Mouse (Mus musculus) CD8-positive naive resting alpha-beta T cell, adult 2 months (primary cell): Measurements from ENCODE around the gene Fam83d.
A peak's percentile ranks its signal among the peaks of the same experiment; 100 is the strongest.
"Not testable (repeated sequence)": the region's sequence is repeated elsewhere in the genome, so short reads cannot be mapped to it uniquely, and the experiment has no call there.

Source experiments
- DNase-seq, 2 experiments: peaks; one replicate each; pipeline ENCODE4 v3.0.0; 2022; ENCODE audit warnings: low read depth in 2 of 2, low spot score in 2 of 2

The Fam83d gene

GRCm38 (mm10) chr2:158767742-158768339 lies at the start of gene Fam83d:
TSS of gene Fam83d (plus strand) at chr2:158768093.
- peak; percentile 88 to 94 for DNase-seq

DNA sequence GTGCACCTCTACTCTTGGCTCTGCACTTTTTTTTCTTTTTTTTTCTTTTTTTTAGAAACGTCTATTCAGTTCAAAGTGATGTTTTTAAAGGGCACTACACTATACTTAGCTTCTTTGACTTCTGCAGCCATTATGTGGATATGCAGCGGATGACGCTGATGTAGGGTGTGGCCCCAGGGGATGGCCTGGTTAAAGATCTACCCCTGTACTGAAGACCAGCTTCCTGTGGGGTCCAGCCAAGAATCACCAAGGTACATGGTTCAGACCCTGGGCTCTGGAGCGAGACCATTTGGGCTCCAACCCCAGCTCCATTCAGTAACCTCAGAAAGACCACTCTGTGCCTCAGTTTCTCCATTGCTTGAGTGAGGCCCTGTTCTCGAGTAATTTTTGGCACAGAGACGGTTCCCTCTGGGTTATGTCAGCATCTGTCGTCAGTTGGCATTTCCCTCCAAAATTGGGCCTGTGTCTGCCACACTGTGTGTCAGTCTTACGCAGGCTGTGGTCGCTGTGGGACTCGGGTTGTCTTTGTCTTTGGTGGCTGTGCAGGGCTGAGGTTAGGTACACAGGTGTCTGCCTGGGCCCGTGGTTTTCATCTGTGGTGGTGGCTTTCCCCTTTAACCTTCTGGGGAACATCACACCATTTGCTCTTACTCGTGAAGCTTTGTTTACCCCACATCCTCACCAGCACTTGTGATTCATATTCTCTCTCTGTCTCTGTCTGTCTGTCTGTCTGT lies 48.9 kb upstream of the Fam83d start:
- peak; percentile 97 to 98 for DNase-seq

- no peak for DNase-seq
Observed at GRCm38 (mm10) chr2:158720715-158721370, 47.0 kb upstream of the Fam83d start.

DNA sequence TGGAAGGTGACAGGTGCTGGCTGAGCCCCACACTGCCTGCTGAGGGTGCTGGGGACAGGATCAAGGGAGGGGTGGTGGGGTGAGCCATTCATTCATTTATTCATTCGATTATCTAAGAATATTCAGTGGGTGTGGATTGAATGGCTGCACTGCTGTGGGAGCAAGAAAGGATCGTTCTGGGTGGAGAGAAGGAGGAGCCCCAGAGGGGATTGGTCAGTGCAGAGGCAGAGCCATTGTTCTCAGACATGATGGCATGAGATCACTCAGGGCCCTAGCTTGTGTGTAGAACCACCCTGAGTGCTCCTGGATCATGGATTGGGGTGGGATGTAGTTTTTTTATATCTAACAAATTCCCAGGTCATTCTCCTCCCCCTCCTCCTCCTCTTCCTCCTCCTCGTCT lies 46.4 kb upstream of the Fam83d start:
- DNase-seq: no peak

DNA sequence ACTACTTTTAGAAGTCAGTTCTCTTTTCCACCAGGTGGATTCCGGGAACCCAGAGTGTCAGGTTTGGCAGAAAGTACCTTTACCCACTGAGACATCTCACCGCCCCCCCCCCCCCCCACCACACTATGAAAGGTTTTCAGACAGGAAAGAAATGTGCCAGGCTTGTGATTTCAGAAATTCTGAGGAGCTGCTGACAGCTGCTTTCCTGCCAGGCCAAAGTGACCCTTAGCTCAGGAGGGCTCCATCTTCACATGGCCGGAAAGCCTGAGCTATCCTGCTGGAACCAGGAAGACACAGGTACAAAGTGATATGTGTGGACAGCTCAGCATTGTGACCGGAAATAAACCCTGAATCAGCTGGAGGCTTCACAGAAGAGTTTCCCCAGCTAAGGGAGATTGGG lies 45.8 kb upstream of the Fam83d start:
- DNase-seq: no peak

DNA sequence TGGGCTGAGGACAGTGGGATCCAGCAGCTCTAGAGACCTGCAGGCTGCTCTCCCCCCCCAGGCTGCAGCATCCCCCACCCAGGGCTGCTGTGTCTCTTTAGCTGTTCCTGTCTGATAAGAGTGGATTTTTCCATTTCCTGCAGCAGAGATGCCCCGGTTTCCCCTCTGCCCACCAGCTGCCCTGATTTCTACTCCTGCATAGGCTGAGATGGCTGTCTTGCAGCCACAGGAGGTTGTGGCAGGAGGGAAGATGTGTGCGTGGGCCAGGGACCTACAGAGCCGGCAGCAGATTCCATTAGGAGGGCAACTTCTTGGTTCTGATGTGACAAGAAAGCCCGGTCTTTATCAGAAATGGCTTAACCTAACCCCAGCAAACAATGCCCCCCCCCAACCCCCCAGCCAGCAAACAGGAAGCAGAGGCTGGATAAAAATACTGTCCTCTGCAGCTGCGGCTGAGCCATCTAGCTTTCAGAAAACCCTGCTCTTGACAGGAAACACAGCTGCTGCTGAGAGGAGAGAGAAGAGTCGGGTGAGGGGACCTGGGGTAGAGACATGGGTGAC lies 44.8 kb upstream of the Fam83d start:
- peak; percentile 32 to 54 for DNase-seq

GRCm38 (mm10) chr2:158723806-158724205 lies 44.1 kb upstream of the Fam83d start:
- DNase-seq: no peak

DNA sequence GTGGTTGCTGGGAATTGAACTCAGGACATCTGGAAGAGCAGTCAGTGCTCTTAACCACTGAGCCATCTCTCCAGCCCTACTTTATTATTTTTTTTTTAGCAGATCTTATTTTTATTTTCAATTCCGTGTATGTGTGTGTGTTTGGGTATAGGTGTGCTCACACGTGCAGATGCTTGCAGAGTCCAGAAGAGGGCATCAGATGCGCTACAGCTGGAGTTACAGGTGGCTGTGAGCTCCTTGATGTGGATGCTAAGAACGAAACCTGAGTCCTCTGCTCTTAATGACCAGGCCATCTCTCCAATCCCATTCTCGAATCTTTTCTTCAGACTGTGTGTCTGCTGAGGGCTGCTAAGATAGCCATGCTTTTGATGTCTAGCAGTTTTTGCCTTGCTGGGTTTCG lies 41.6 kb upstream of the Fam83d start:
- no peak for DNase-seq

- DNase-seq: no peak
Observed at GRCm38 (mm10) chr2:158728061-158728815, 39.7 kb upstream of the Fam83d start.

DNA sequence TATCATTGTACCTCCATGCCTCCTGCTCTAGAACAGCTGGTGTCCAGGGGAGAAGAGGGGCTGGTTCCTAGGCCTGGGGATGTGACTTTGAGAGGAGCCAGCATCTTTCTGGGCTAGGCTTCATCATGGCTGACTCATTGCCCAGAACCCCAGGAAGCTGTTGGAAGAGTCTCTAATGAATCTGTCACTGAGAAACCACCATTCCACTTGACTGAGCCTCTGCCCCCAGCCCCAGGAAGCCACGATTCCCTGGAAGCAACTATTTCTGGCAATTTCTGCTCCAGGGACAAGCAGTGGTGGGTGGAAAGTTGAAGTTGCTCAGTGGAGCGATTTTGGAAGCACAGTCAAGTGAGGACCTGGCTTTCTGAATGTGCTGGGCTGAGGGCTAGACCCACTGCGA lies 37.0 kb upstream of the Fam83d start:
- no peak for DNase-seq

GRCm38 (mm10) chr2:158732521-158732920 lies 35.4 kb upstream of the Fam83d start:
- DNase-seq: no peak

GRCm38 (mm10) chr2:158733136-158733535 lies 34.8 kb upstream of the Fam83d start:
- DNase-seq: no peak

GRCm38 (mm10) chr2:158733914-158734313 lies 34.0 kb upstream of the Fam83d start:
- peak; percentile 49 to 58 for DNase-seq

DNA sequence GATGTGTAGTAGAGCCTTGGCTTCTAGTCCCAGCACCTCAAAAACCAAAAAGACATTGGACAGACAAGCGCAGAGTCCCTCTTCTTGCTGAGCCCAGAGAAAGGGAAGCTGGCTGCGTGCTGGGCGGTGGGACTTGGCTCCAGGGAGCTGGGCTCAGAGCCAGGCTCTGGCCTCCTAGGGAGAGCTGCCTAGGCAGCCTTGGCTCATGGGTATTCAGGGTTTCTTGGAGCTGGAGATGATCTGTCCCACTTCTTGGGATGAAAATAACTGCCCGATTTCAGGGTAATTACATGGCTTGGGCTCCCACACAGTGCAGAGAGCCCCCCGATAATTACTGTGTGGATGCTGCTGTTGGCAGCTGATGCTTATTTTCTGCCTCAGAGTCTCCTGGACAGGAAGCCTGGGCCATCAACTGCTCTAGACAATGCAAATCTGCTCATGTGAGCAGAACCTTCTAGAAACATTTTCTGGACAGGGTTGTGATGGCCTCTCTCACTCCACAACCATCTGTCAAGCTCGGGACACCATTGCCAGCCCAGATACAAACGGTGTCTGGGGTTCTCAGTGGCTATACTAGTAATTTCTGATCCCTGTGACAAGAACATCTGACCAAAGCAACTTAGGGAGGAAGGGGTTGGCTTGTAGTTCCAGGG lies 33.3 kb upstream of the Fam83d start:
- DNase-seq: no peak

- DNase-seq: peak; percentile 31 to 48
Observed at GRCm38 (mm10) chr2:158735340-158735739, 32.6 kb upstream of the Fam83d start.

GRCm38 (mm10) chr2:158736247-158736646 lies 31.6 kb upstream of the Fam83d start:
- DNase-seq: not testable (repeated sequence)

- no peak for DNase-seq
Observed at GRCm38 (mm10) chr2:158738591-158738990, 29.3 kb upstream of the Fam83d start.

DNA sequence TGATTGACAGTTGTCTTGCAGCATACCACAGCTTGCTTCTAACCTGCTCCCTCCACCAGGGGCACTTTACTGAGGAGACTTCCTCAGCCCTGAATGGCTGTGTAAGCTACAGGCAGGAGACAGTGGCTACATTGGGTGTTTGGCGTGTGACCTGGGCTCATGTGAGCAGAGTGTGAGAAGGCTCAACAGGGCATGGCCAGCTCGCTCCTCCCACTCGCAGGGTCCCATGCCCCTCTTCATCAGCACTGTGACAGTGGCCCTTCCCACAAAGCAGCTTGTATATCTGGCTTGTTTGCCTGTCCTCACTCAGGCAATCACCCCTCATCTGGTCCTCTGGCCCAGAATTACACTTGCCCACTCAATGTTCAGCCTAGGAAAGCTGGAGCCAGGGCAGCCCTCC lies 28.8 kb upstream of the Fam83d start:
- DNase-seq: no peak

GRCm38 (mm10) chr2:158741011-158741501 lies 26.8 kb upstream of the Fam83d start:
- DNase-seq: no peak

- DNase-seq: no peak
Observed at GRCm38 (mm10) chr2:158742431-158742830, 25.5 kb upstream of the Fam83d start.
